Mouse (Mus musculus): Measurements from ENCODE around the gene Mcoln2.

The Mcoln2 gene

GRCm38 (mm10) chr3:146225061-146225761 is 75.6 kb downstream of the Mcoln2 start:
- no peak for DNase-seq (ENCODE audit: low read depth, low spot score)

- DNase-seq (ENCODE audit: low read depth, low spot score), result no peak
These were observed 77.8 kb downstream of the Mcoln2 start for GRCm38 (mm10) chr3:146227427-146227826.

- no peak for DNase-seq (ENCODE audit: low read depth, low spot score)
These were observed 79.1 kb downstream of the Mcoln2 start for GRCm38 (mm10) chr3:146228559-146229310.

- DNase-seq (ENCODE audit: low read depth, low spot score), result no peak
These were observed 83.1 kb downstream of the Mcoln2 start for GRCm38 (mm10) chr3:146232708-146233107.

- DNase-seq (ENCODE audit: low read depth, low spot score), result no peak
These were observed 84.1 kb downstream of the Mcoln2 start for GRCm38 (mm10) chr3:146233741-146234140.

GRCm38 (mm10) chr3:146234530-146234929 is 84.9 kb downstream of the Mcoln2 start:
- DNase-seq (ENCODE audit: low read depth, low spot score), result no peak

GRCm38 (mm10) chr3:146236280-146236679 is 86.6 kb downstream of the Mcoln2 start:
- no peak for DNase-seq (ENCODE audit: low read depth, low spot score)

- DNase-seq (ENCODE audit: low read depth, low spot score), result no peak
These were observed 88.0 kb downstream of the Mcoln2 start for GRCm38 (mm10) chr3:146237676-146238075.

GRCm38 (mm10) chr3:146244630-146245029 is 95.0 kb downstream of the Mcoln2 start:
- no peak for DNase-seq (ENCODE audit: low read depth, low spot score)

Measured in retina, postnatal 7 days (tissue).